Mouse (Mus musculus) kidney, adult 2 months (tissue): ENCODE measurements around the gene Rufy4. TPM values are rescaled to one million over a fixed set of nuclear protein-coding genes. Genes with fewer than 3 reads are reported as not detected.

ENCODE experiments used
- DNase-seq: peaks from one replicate; pipeline ENCODE4 v3.0.0; 2021
- H3K27ac ChIP-seq: fragments of 200-500 bp; 2 replicates; pipeline ENCODE4 v1.5.1; 2012; ENCODE audit warnings: low read depth, low read length, control low read depth, inconsistent platforms; ENCODE audit not compliant: insufficient read depth
- H3K27me3 ChIP-seq: fragments of 200-500 bp; replicated peaks from 2 replicates; pipeline ENCODE4 v1.6.1; 2012; ENCODE audit warnings: mild to moderate bottlenecking, moderate library complexity, low read length, inconsistent platforms; ENCODE audit not compliant: control insufficient read depth, insufficient read depth
- H3K36me3 ChIP-seq: fragments of 200-500 bp; 2 replicates; pipeline ENCODE4 v1.6.1; 2012; ENCODE audit warnings: mild to moderate bottlenecking, moderate library complexity, low read length, inconsistent platforms; ENCODE audit not compliant: control insufficient read depth, insufficient read depth
- H3K4me1 ChIP-seq: fragments of 200-500 bp; 2 replicates; pipeline ENCODE4 v1.6.1; 2011; ENCODE audit warnings: low read length; ENCODE audit not compliant: control insufficient read depth, insufficient read depth
- H3K4me3 ChIP-seq: fragments of 200-500 bp; 2 replicates; pipeline ENCODE4 v1.5.1; 2011; ENCODE audit warnings: mild to moderate bottlenecking, low read depth, low read length, control low read depth; ENCODE audit not compliant: insufficient read depth
- CTCF ChIP-seq: fragments of 200-500 bp; conservative IDR thresholded peaks from 2 replicates; pipeline ENCODE4 v1.5.1; 2011; ENCODE audit warnings: low read depth, mild to moderate bottlenecking, control low read depth, low read length, moderate library complexity, mixed read lengths; ENCODE audit not compliant: insufficient read depth, insufficient read length
- POLR2A ChIP-seq: fragments of 200-500 bp; IDR thresholded peaks from one replicate; pipeline ENCODE4 v1.6.1; 2011; ENCODE audit warnings: low read depth, low read length, control low read depth
- WGBS: fragments of 180-500 bp; shearing (Covaris S2); methylation state at CpG from one replicate; pipeline ENCODE4 v1.1.7; 2018; 5-methylcytosine and 5-hydroxymethylcytosine counted together
- polyA plus RNA-seq: library from polyadenylated mRNA; depleted of rRNA; stranded (reverse); fragments of >200 nt; gene quantifications from 2 replicates; pipeline ENCODE4 v1.2.3, GENCODE M21; 2012; rRNA removed

The Rufy4 gene
- polyA plus RNA-seq: 2.4 and 3.3 TPM in 2 replicates

- no peaks in the 10 kb centered on the region for H3K27me3 ChIP-seq
- TF ChIP-seq POLR2A: no peak
- peak; percentile 81 for TF ChIP-seq CTCF
- H3K36me3 ChIP-seq: no peaks in the 10 kb centered on the region
- WGBS: 1% methylated on average over 12 of the region's 12 CpGs
- DNase-seq: peak; percentile 87
- peaks cover 15% of the 10 kb centered on the region for H3K4me1 ChIP-seq
- peak within 1 kb of the TSS; percentile 60 for H3K4me3 ChIP-seq
- H3K27ac ChIP-seq: peak within 1 kb of the TSS; percentile 29; the same call in 1 of the 2 replicates
Observed at GRCm38 (mm10) chr1:74124991-74125552, at the start of gene Rufy4. Gene Rufy4, plus strand, starts transcription at chr1:74125541.

DNA sequence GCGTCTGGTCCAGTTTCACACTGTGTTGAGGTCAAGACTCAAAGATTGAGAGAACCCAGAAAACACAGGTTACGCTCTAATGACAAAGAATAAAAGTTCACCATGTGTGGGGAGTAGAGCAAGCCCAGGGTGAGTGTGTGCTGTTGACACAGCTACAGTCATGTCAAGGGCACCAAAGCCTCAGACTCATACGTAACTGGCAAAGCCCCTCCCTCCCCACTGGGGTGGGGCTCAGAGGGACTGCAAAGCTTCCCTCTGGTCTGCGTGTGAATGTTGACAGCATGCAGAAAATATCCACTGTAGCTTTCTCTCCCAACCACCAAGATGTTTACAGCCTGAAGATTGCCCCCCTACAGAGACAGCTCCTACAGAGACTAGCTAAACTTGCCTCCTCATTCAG is 49.1 kb upstream of the Rufy4 start:
- WGBS: 65% methylated on average over 4 of the region's 4 CpGs
- Histone ChIP-seq H3K4me1 (peaks cover 28% of the 10 kb centered on the region), H3K27ac (peak overlapping the region; percentile 9), H3K27me3 (no peaks in the 10 kb centered on the region), H3K4me3 (no peak overlapping the region), H3K36me3 (no peaks in the 10 kb centered on the region)
- no peak for DNase-seq
- no peak for TF ChIP-seq CTCF
- TF ChIP-seq POLR2A: no peak

DNA sequence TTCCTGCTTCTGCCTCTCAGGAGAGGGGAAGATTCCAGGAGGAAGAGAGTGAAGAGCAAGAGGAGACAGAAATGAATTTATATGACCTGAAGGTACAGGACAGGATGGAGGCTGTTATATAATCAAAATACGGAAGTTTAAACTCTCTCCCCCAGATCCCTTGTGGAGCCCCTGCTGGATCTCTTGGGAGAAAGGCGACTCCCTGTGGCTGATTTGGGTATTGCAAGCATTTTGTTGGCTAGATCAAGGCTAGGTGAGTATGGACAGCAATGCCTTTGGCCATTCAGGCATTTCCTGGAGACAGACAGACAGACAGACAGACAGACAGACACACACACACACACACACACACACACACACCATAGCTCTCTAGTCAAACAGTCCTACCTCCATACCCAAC is 48.0 kb upstream of the Rufy4 start:
- 0% methylated on average over 2 of the region's 2 CpGs for WGBS
- Histone ChIP-seq H3K4me3 (no peak overlapping the region), H3K27me3 (no peaks in the 10 kb centered on the region), H3K27ac (peak overlapping the region; percentile 7; the same call in 1 of the 2 replicates), H3K36me3 (no peaks in the 10 kb centered on the region), H3K4me1 (peaks cover 32% of the 10 kb centered on the region)
- no peak for TF ChIP-seq POLR2A
- TF ChIP-seq CTCF: peak; percentile 91
- DNase-seq: peak; percentile 93

GRCm38 (mm10) chr1:74081573-74081989 is 43.8 kb upstream of the Rufy4 start:
- no peaks in the 10 kb centered on the region for H3K27me3 ChIP-seq
- peak; percentile 48 for DNase-seq
- no peak for TF ChIP-seq POLR2A
- no peak for TF ChIP-seq CTCF
- H3K27ac ChIP-seq: no peak overlapping the region
- no peak overlapping the region for H3K4me3 ChIP-seq
- WGBS: 18% methylated on average over 2 of the region's 2 CpGs
- no peaks in the 10 kb centered on the region for H3K36me3 ChIP-seq
- H3K4me1 ChIP-seq: peaks cover 32% of the 10 kb centered on the region

- TF ChIP-seq CTCF (peak; percentile 90), POLR2A (no peak)
- no peaks in the 10 kb centered on the region for H3K27me3 ChIP-seq
- peak; percentile 73 for DNase-seq
- H3K27ac ChIP-seq: peak overlapping the region; percentile 22
- H3K4me1 ChIP-seq: peaks cover 27% of the 10 kb centered on the region
- 13% methylated on average over 6 of the region's 6 CpGs for WGBS
- H3K4me3 ChIP-seq: no peak overlapping the region
- H3K36me3 ChIP-seq: no peaks in the 10 kb centered on the region
Observed at GRCm38 (mm10) chr1:74082841-74083463, 42.4 kb upstream of the Rufy4 start.

DNA sequence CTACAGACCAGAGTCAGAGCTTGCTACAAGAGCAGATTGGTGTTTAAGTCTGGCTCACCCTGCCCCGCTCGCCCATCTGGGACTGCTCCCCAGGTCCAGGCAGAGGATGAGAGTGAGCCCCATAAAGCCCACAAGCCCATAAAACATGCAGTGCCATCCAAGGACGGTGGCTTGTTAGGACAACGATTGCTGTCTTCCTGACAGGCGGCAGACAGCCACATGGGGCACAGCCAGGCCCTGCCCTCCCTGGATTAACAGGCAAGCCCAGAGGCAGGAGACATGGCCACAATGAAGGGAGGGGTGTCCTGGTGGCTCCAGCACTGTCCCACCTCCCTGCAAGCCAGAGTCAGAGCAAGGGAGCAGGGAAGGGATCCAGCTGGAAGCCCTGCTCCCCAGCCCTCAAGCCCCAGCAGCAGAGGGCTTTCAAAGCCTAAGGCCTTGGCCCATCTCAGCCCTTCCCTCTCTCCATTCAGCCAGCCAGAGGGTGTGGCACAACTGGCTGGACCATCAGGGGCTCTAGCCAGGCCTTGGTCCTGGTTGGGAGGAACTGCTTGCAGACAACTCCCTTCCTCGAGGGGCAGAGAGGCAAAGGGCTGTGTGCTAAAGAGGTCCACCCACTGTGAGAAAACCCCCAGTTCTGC is 41.2 kb upstream of the Rufy4 start:
- Histone ChIP-seq H3K4me1 (peaks cover 27% of the 10 kb centered on the region), H3K4me3 (no peak overlapping the region), H3K36me3 (no peaks in the 10 kb centered on the region), H3K27me3 (no peaks in the 10 kb centered on the region), H3K27ac (peak overlapping the region; percentile 40)
- no peak for DNase-seq
- TF ChIP-seq POLR2A (no peak), CTCF (no peak)
- 62% methylated on average over 6 of the region's 6 CpGs for WGBS

DNA sequence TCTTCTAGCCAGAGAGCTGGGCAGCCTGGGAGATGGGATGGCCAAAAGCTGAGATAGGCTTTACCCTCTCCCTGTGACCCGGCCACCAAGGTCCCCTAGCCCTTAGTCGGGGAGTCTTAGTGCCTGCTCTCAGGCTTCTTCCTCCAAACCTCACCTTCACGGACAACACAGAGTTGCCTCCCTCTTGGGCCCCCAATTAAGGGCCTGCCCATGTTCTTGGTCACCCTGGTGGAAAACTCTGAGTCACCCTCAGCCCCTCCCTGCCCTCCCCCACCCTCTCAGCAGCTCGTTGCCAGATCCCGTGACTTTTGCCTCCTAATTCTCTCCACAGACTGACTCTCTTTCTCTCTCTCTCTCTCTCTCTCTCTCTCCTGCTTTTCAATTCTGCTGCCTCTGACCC is 40.6 kb upstream of the Rufy4 start:
- no peaks in the 10 kb centered on the region for H3K27me3 ChIP-seq
- no peak overlapping the region for H3K4me3 ChIP-seq
- peak overlapping the region; percentile 61 for H3K27ac ChIP-seq
- peaks cover 27% of the 10 kb centered on the region for H3K4me1 ChIP-seq
- WGBS: 27% methylated on average over 5 of the region's 5 CpGs
- TF ChIP-seq CTCF (no peak), POLR2A (no peak)
- DNase-seq: peak; percentile 26
- H3K36me3 ChIP-seq: no peaks in the 10 kb centered on the region
